Mouse (Mus musculus) embryonic facial prominence, embryonic 10.5 days (tissue): ENCODE results near the gene Gsta4. TPM values are rescaled to one million over a fixed set of nuclear protein-coding genes. Genes with fewer than 3 reads are reported as not detected.
"Not testable (repeated sequence)": the region's sequence is repeated elsewhere in the genome, so short reads cannot be mapped to it uniquely, and the experiment has no call there.

Experiments
- DNase-seq: peaks from one replicate; pipeline ENCODE4 v3.0.0-alpha.2; 2017; ENCODE audit warnings: low spot score
- H3K27ac ChIP-seq: fragments of 300-500 bp; sonication (generic); replicated peaks from 2 replicates; pipeline ENCODE4 v1.5.1; 2016; ENCODE audit warnings: mild to moderate bottlenecking
- H3K27me3 ChIP-seq: fragments of 300-500 bp; sonication (generic); replicated peaks from 2 replicates; pipeline ENCODE4 v1.6.1; 2016; ENCODE audit warnings: low read depth, mild to moderate bottlenecking; ENCODE audit not compliant: poor library complexity, severe bottlenecking
- H3K36me3 ChIP-seq: fragments of 300-500 bp; sonication (generic); replicated peaks from 2 replicates; pipeline ENCODE4 v1.6.1; 2016; ENCODE audit warnings: mild to moderate bottlenecking, moderate library complexity
- H3K4me1 ChIP-seq: fragments of 300-500 bp; sonication (generic); 2 replicates; pipeline ENCODE4 v1.6.1; 2016
- H3K4me3 ChIP-seq: fragments of 300-500 bp; sonication (generic); 2 replicates; pipeline ENCODE4 v1.5.1; 2016; ENCODE audit warnings: mild to moderate bottlenecking, moderate library complexity
- H3K9me3 ChIP-seq: fragments of 300-500 bp; sonication (generic); 2 replicates; pipeline ENCODE4 v1.6.1; 2016; ENCODE audit warnings: mild to moderate bottlenecking
- WGBS: fragments of 180-500 bp; shearing (Covaris S2); methylation state at CpG from one replicate; pipeline ENCODE4 v1.1.7; 2016; 5-methylcytosine and 5-hydroxymethylcytosine counted together
- polyA plus RNA-seq: library from polyadenylated mRNA; unstranded; fragments of >200 nt; fragmentation: Nextera tagmentation; extraction: Ambion mirVana; gene quantifications from 2 replicates; pipeline ENCODE4 v1.2.1, GENCODE M21; 2016

Gsta4 gene
- polyA plus RNA-seq: 102 and 107 TPM in 2 replicates

GRCm38 (mm10) chr9:78182474-78182873, at the start of gene Gsta4:
Gsta4 (plus strand) TSS chr9:78182774.
- not testable (repeated sequence) for H3K4me1 ChIP-seq, H3K27me3 ChIP-seq, H3K27ac ChIP-seq, H3K4me3 ChIP-seq, DNase-seq, H3K36me3 ChIP-seq, H3K9me3 ChIP-seq
- 97% methylated on average over 4 of the region's 7 CpGs for WGBS

DNA sequence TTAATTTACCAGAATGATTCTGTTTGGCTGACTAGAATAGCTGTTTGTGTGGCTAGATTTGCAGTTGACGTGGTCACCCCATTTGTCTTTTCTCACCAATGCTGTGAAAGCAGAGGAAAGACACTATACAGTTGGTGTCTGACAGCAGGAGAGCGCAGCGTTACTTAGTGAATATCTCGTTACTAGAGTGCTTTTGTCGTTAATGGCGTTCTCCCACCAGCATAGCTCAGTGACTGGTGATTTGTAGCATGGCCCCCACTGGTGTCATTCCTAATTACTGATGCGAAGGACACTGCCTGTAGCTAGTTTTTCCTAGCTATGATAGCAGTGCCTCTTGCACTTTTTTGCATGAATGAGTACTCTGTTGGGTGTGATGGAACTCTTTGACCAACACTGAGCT, 46.9 kb upstream of the Gsta4 start:
- no peaks in the 10 kb centered on the region for H3K9me3 ChIP-seq
- no peak overlapping the region for H3K27ac ChIP-seq
- H3K4me1 ChIP-seq: no peaks in the 10 kb centered on the region
- H3K27me3 ChIP-seq: no peaks in the 10 kb centered on the region
- peaks cover 96% of the 10 kb centered on the region for H3K36me3 ChIP-seq
- DNase-seq: no peak
- H3K4me3 ChIP-seq: no peak overlapping the region
- WGBS: 75% methylated on average over 7 of the region's 7 CpGs

GRCm38 (mm10) chr9:78138044-78138676, 44.4 kb upstream of the Gsta4 start:
- Histone ChIP-seq H3K9me3 (peaks cover 10% of the 10 kb centered on the region; the same call in 1 of the 2 replicates), H3K4me3 (no peak overlapping the region), H3K27me3 (no peaks in the 10 kb centered on the region), H3K4me1 (no peaks in the 10 kb centered on the region), H3K27ac (no peak overlapping the region), H3K36me3 (peaks cover 96% of the 10 kb centered on the region)
- 93% methylated on average over 9 of the region's 9 CpGs for WGBS
- no peak for DNase-seq

DNA sequence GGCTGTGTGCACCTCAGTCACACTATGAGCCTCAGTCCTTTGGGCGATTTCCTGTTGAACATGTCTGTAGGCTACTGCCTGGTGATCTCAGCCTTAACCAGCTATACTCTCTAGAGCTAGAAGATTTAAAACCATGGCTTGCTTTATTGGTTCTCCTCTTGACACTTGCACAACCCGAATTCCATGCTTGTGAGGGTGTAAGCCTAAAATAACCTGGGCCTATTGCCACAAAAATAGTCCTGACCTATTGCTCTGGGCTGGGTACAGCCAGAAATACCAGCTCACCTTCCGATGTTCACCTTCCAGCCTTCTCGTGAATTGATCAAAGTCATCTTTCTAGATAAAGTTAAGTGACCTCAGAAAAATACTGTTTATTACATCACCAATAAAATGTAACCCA, 43.1 kb upstream of the Gsta4 start:
- Histone ChIP-seq H3K27ac (no peak overlapping the region), H3K4me1 (no peaks in the 10 kb centered on the region), H3K9me3 (peaks cover 10% of the 10 kb centered on the region; the same call in 1 of the 2 replicates), H3K36me3 (peaks cover 96% of the 10 kb centered on the region), H3K27me3 (no peaks in the 10 kb centered on the region), H3K4me3 (no peak overlapping the region)
- no peak for DNase-seq
- WGBS: 90% methylated on average over 4 of the region's 4 CpGs

DNA sequence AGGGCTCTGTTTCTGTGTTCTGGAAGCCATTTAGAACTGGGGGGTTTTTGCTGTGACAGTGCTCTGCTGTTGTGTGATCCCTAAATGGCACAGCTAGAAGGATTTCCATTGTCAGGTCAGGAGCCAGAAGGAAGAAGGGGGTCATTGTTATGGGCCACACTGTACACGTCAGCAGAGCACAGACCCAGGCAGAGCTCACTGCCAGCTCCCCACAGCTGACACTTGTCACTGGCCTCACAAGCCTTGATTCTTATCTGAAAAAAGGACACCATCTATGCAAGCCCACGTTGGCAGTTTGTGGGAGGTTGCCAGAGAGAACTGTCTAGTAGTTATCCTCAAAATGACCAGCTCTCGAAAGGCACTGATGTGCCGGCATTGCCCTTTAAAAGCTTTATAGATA, 36.5 kb upstream of the Gsta4 start:
- Histone ChIP-seq H3K9me3 (peaks cover 10% of the 10 kb centered on the region; the same call in 1 of the 2 replicates), H3K27me3 (no peaks in the 10 kb centered on the region)
- WGBS: 64% methylated on average over 4 of the region's 4 CpGs

GRCm38 (mm10) chr9:78146627-78147026, 35.9 kb upstream of the Gsta4 start:
- no peak for DNase-seq
- peaks cover 87% of the 10 kb centered on the region for H3K36me3 ChIP-seq
- no peak overlapping the region for H3K27ac ChIP-seq
- H3K4me1 ChIP-seq: peaks cover 11% of the 10 kb centered on the region
- H3K9me3 ChIP-seq: peaks cover 8% of the 10 kb centered on the region; the same call in 1 of the 2 replicates
- 74% methylated on average over 6 of the region's 6 CpGs for WGBS
- no peak overlapping the region for H3K4me3 ChIP-seq
- no peaks in the 10 kb centered on the region for H3K27me3 ChIP-seq

More for the DNA sequence above, 36.5 kb upstream of the Gsta4 start:
- no peak overlapping the region for H3K4me3 ChIP-seq
- peaks cover 11% of the 10 kb centered on the region for H3K4me1 ChIP-seq
- H3K36me3 ChIP-seq: peaks cover 87% of the 10 kb centered on the region
- no peak overlapping the region for H3K27ac ChIP-seq
- DNase-seq: no peak

GRCm38 (mm10) chr9:78148149-78148548, 34.4 kb upstream of the Gsta4 start:
- Histone ChIP-seq H3K27me3 (no peaks in the 10 kb centered on the region), H3K9me3 (no peaks in the 10 kb centered on the region), H3K27ac (no peak overlapping the region), H3K4me1 (peaks cover 11% of the 10 kb centered on the region), H3K4me3 (no peak overlapping the region), H3K36me3 (peaks cover 85% of the 10 kb centered on the region)
- 93% methylated on average over 6 of the region's 6 CpGs for WGBS
- DNase-seq: no peak

- H3K9me3 ChIP-seq, DNase-seq, H3K27ac ChIP-seq, H3K27me3 ChIP-seq, H3K4me3 ChIP-seq: not testable (repeated sequence)
- Histone ChIP-seq H3K36me3 (peaks cover 85% of the 10 kb centered on the region), H3K4me1 (peaks cover 11% of the 10 kb centered on the region)
- 92% methylated on average over 2 of the region's 2 CpGs for WGBS
These were observed 32.8 kb upstream of the Gsta4 start for GRCm38 (mm10) chr9:78149770-78150169.

GRCm38 (mm10) chr9:78154211-78154977, 28.2 kb upstream of the Gsta4 start:
- H3K4me1 ChIP-seq: no peaks in the 10 kb centered on the region
- H3K27me3 ChIP-seq: no peaks in the 10 kb centered on the region
- H3K27ac ChIP-seq: no peak overlapping the region
- WGBS: 87% methylated on average over 11 of the region's 11 CpGs
- DNase-seq: no peak
- no peaks in the 10 kb centered on the region for H3K9me3 ChIP-seq
- peaks cover 90% of the 10 kb centered on the region for H3K36me3 ChIP-seq
- H3K4me3 ChIP-seq: no peak overlapping the region

DNA sequence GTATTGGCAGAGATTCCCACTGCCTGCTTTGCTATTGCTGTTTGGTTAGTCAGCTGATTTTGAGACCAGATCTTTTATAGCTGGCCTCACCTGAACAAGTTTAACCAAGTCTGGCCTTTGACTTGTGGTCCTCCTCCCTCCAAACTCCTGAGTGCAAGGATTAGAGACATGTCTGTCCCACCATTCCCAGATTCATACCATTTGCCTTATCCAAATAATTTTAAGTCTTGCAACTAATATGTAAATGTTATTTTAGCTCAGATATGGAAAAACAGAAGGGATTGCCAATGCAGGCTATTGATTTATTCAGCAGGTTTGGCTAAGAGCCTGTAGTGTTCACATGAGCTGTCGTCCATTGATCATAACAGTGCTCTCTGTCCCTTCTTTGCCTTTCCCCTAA, 25.4 kb upstream of the Gsta4 start:
- DNase-seq: no peak
- 93% methylated on average over 1 of the region's 1 CpGs for WGBS
- H3K27ac ChIP-seq: no peak overlapping the region
- no peaks in the 10 kb centered on the region for H3K9me3 ChIP-seq
- peaks cover 94% of the 10 kb centered on the region for H3K36me3 ChIP-seq
- no peaks in the 10 kb centered on the region for H3K27me3 ChIP-seq
- H3K4me1 ChIP-seq: no peaks in the 10 kb centered on the region
- no peak overlapping the region for H3K4me3 ChIP-seq

DNA sequence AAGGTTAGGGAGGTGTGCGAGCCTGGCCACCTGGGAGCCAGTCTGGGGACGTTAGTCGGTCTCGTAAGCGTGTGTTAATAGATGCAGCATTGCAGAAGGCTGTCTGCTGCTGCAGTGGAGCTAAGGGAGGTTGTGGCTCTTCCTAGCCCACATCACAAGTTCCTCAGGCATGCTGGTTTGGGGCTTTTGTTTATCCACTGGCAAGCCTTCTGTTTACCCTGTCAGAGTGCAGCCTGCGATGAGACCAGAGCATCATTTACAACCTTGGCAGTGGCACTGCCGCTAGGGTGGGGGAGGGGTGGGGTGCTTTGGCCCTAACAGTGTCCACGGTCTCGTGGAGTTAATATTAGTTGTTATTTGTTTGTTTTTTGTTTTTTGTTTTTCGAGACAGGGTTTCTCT, 19.3 kb upstream of the Gsta4 start:
- no peaks in the 10 kb centered on the region for H3K27me3 ChIP-seq
- H3K4me3 ChIP-seq: no peak overlapping the region
- H3K36me3 ChIP-seq: peaks cover 99% of the 10 kb centered on the region
- WGBS: 85% methylated on average over 10 of the region's 10 CpGs
- H3K4me1 ChIP-seq: no peaks in the 10 kb centered on the region
- no peaks in the 10 kb centered on the region for H3K9me3 ChIP-seq
- no peak overlapping the region for H3K27ac ChIP-seq
- DNase-seq: no peak

GRCm38 (mm10) chr9:78164741-78165140, 17.8 kb upstream of the Gsta4 start:
- no peak for DNase-seq
- H3K36me3 ChIP-seq: peaks cover 99% of the 10 kb centered on the region
- H3K9me3 ChIP-seq: no peaks in the 10 kb centered on the region
- H3K27me3 ChIP-seq: no peaks in the 10 kb centered on the region
- no peak overlapping the region for H3K27ac ChIP-seq
- H3K4me3 ChIP-seq: no peak overlapping the region
- no peaks in the 10 kb centered on the region for H3K4me1 ChIP-seq
- 94% methylated on average over 3 of the region's 3 CpGs for WGBS

DNA sequence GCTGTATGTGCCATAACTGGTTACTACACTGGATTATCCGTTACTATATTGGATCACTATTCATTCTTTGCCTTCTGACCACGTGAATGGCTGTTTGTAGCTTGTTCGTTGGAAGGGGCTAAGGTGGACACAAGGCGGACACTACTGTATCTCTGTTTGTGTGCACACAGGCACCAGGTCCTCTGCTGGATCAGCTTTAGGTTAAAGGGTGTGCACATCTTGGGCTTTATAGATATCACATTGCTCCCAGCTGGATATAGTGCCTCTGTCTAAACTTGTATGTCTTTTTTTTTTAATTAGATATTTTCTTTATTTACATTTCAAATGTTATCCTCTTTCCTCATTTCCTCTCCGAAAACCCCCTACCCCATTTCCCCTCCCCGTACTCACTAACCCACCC, 17.1 kb upstream of the Gsta4 start:
- no peak overlapping the region for H3K27ac ChIP-seq
- no peaks in the 10 kb centered on the region for H3K4me1 ChIP-seq
- peaks cover 95% of the 10 kb centered on the region for H3K36me3 ChIP-seq
- H3K27me3 ChIP-seq: no peaks in the 10 kb centered on the region
- H3K4me3 ChIP-seq: no peak overlapping the region
- no peaks in the 10 kb centered on the region for H3K9me3 ChIP-seq
- 93% methylated on average over 6 of the region's 6 CpGs for WGBS
- DNase-seq: no peak
